Mouse (Mus musculus) heart, adult 8-10 months (tissue): ENCODE data around the gene Glo1. TPM values are rescaled to one million over a fixed set of nuclear protein-coding genes. Genes with fewer than 3 reads are reported as not detected.

Experiments used
- DNase-seq: peaks from one replicate; pipeline ENCODE4 v3.0.0; 2022; ENCODE audit warnings: low spot score
- total RNA-seq, 4 experiments: library from RNA; stranded (reverse); gene quantifications; 2 replicates each; pipeline ENCODE4 v1.2.4; 2022

Glo1 gene
- total RNA-seq, 4 experiments from 2014 or later = 157 to 166 (median 162) TPM

GRCm38 (mm10) chr17:30613350-30613749 is 13.3 kb downstream of the Glo1 start:
- DNase-seq = no peak

GRCm38 (mm10) chr17:30612075-30612859 is 14.4 kb downstream of the Glo1 start:
- peak; percentile 100 for DNase-seq

GRCm38 (mm10) chr17:30611221-30612074 is 15.2 kb downstream of the Glo1 start:
- no peak for DNase-seq

GRCm38 (mm10) chr17:30610739-30611138 is 15.9 kb downstream of the Glo1 start:
- DNase-seq = no peak

- no peak for DNase-seq
These were observed 16.7 kb downstream of the Glo1 start for GRCm38 (mm10) chr17:30609980-30610307.

- no peak for DNase-seq
These were observed 17.2 kb downstream of the Glo1 start for GRCm38 (mm10) chr17:30609305-30609979.

- no peak for DNase-seq
These were observed 18.7 kb downstream of the Glo1 start for GRCm38 (mm10) chr17:30607909-30608495.

- DNase-seq = no peak
These were observed 19.3 kb downstream of the Glo1 start for GRCm38 (mm10) chr17:30607330-30607729.

- DNase-seq = no peak
These were observed 20.0 kb downstream of the Glo1 start for GRCm38 (mm10) chr17:30606634-30607081.

GRCm38 (mm10) chr17:30606206-30606605 is 20.5 kb downstream of the Glo1 start:
- DNase-seq = no peak

GRCm38 (mm10) chr17:30605001-30605400 is 21.7 kb downstream of the Glo1 start:
- no peak for DNase-seq

- no peak for DNase-seq
These were observed 22.4 kb downstream of the Glo1 start for GRCm38 (mm10) chr17:30604296-30604695.

GRCm38 (mm10) chr17:30602175-30602574 is 24.5 kb downstream of the Glo1 start:
- DNase-seq = no peak

- DNase-seq = no peak
These were observed 28.4 kb downstream of the Glo1 start for GRCm38 (mm10) chr17:30598300-30598699.

- DNase-seq = no peak
These were observed 28.9 kb downstream of the Glo1 start for GRCm38 (mm10) chr17:30597786-30598185.

- no peak for DNase-seq
These were observed 31.8 kb downstream of the Glo1 start for GRCm38 (mm10) chr17:30594846-30595245.

- DNase-seq = no peak
These were observed 32.3 kb downstream of the Glo1 start for GRCm38 (mm10) chr17:30594407-30594806.

- peak; percentile 60 for DNase-seq
These were observed 36.1 kb downstream of the Glo1 start for GRCm38 (mm10) chr17:30590417-30591198.

- no peak for DNase-seq
These were observed 43.2 kb downstream of the Glo1 start for GRCm38 (mm10) chr17:30583258-30584001.

- DNase-seq = no peak
These were observed 44.4 kb downstream of the Glo1 start for GRCm38 (mm10) chr17:30582313-30582712.
